Mouse (Mus musculus): Measurements from ENCODE around the gene Tram2. TPM values are rescaled to one million over a fixed set of nuclear protein-coding genes. Genes with fewer than 3 reads are reported as not detected.

Gene Tram2
- total and polyA plus RNA-seq, 2 experiments, result 2.5 to 4.1 TPM

DNA sequence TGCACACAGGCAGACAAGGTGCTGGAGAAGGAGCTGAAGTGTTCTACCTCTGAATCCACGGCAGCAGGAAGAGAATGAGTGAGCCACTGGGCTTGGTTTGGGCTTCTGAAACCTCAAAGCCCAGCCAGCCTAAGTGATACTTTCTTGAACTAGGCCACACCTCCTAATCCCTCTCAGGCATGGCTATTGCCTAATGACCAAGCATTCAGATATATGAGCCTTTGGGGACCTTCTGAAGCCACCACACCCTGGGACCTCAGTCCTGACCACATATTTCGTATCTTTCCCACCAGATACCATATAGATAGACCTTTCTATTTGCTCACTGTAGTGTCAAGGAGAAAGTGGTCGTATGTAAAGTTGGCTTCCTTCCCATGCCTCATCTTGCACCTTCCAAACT lies 85.3 kb downstream of the Tram2 start:
- DNase-seq (ENCODE audit: extremely low read depth, low read depth, low spot score), result no peak
- 78% methylated on average over 3 of the region's 3 CpGs for WGBS
- H3K27ac ChIP-seq (replicated peaks; ENCODE audit: insufficient read depth, low read depth, low read length), result no peak overlapping the region
- H3K36me3 ChIP-seq (ENCODE audit: control insufficient read depth, insufficient read depth, low read length), result no peaks in the 10 kb centered on the region
- H3K79me2 ChIP-seq (ENCODE audit: control insufficient read depth, insufficient read depth, low read length), result no peaks in the 10 kb centered on the region
- no peak overlapping the region for H3K9ac ChIP-seq (ENCODE audit: low read depth, low read length)
- TF ChIP-seq CTCF (IDR thresholded peaks at IDR 0.05; ENCODE audit: low read depth, low read length), result no peak
- no peak for TF ChIP-seq POLR2A (IDR thresholded peaks at IDR 0.05; ENCODE audit: extremely low read depth, insufficient read depth, low read length)
- no peaks in the 10 kb centered on the region for H3K27me3 ChIP-seq (ENCODE audit: control insufficient read depth, insufficient read depth, low read length)
- no peak overlapping the region for H3K4me3 ChIP-seq (ENCODE audit: insufficient read depth, low read depth, low read length)
- 0 out of 2 replicates have a peak, but pooled peaks cover 2% of the 10 kb centered on the region for H3K4me1 ChIP-seq (ENCODE audit: control insufficient read depth, insufficient read depth, low read length)

DNA sequence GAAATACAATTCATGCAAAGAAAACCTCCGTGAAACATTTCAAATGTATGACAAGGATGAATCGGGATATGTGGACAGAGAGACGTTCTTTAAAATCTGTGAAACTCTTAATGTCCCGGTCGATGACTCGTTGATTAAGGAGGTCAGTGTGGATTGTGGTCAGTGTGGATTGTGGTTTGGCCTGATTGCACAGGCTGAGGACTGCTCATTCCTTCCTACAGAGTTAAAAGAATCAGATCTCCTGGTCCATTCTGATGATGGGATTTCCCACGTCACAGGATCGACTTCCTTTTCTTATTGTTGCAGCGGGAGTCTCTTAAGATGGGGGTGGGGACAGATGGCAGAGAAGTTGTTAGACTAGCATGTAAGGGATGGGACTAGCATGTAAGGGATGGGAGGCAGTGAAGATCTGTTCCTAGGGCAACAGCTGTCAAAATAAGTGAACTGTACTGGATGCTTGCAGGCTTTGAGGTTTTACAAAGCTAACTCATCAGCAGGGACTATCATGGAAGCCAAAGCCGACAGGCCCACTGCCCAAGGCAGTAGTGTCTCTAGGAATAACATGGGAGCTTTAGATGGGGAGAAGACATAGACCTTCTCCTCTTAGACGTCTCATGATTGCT lies 89.5 kb downstream of the Tram2 start:
- no peak for DNase-seq (ENCODE audit: extremely low read depth, low read depth, low spot score)
- Histone ChIP-seq H3K4me3 (ENCODE audit: insufficient read depth, low read depth, low read length) (no peak overlapping the region), H3K27me3 (ENCODE audit: control insufficient read depth, insufficient read depth, low read length) (no peaks in the 10 kb centered on the region), H3K36me3 (ENCODE audit: control insufficient read depth, insufficient read depth, low read length) (no peaks in the 10 kb centered on the region), H3K9ac (ENCODE audit: low read depth, low read length) (no peak overlapping the region), H3K4me1 (ENCODE audit: control insufficient read depth, insufficient read depth, low read length) (no peaks in the 10 kb centered on the region), H3K27ac (replicated peaks; ENCODE audit: insufficient read depth, low read depth, low read length) (no peak overlapping the region), H3K79me2 (ENCODE audit: control insufficient read depth, insufficient read depth, low read length) (no peaks in the 10 kb centered on the region)
- TF ChIP-seq CTCF (IDR thresholded peaks at IDR 0.05; ENCODE audit: low read depth, low read length) (no peak), POLR2A (IDR thresholded peaks at IDR 0.05; ENCODE audit: extremely low read depth, insufficient read depth, low read length) (no peak)
- 83% methylated on average over 11 of the region's 11 CpGs for WGBS

DNA sequence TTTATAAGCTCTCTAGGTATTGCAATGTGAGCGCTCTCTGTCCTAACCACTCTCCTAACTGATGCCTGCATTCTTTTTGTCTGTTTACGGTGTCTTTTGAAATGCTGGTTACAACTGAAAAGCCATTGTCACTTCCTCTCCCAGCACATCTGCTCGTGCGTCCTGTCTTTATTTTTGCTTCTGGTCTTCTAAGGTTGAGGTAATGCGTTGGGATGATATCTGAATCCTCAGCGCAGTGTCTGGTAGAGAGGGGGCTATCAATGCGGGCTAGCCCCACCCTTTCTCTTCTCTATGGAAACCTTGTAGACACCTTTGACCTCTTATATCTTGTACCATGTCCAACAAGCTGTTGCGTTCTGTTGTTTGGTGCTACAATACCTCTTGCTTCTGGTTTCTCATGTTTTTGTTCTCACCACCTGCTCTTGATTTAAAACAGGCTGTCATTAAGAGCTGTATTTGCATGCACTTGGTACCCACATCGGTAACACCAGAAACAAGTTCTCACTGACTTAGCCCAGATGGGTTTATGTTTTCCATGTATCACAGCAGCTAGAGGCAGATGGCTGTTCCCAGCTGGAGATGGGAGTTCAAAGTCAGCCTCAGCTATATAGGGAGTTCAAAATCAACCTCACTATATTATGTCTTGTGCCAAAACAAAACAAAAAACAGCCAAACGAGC lies 92.5 kb downstream of the Tram2 start:
- DNase-seq (ENCODE audit: extremely low read depth, low read depth, low spot score), result no peak
- H3K4me1 ChIP-seq (ENCODE audit: control insufficient read depth, insufficient read depth, low read length), result no peaks in the 10 kb centered on the region
- no peaks in the 10 kb centered on the region for H3K79me2 ChIP-seq (ENCODE audit: control insufficient read depth, insufficient read depth, low read length)
- H3K27ac ChIP-seq (replicated peaks; ENCODE audit: insufficient read depth, low read depth, low read length), result no peak overlapping the region
- WGBS, result 76% methylated on average over 10 of the region's 10 CpGs
- H3K36me3 ChIP-seq (ENCODE audit: control insufficient read depth, insufficient read depth, low read length), result no peaks in the 10 kb centered on the region
- no peak overlapping the region for H3K9ac ChIP-seq (ENCODE audit: low read depth, low read length)
- H3K4me3 ChIP-seq (ENCODE audit: insufficient read depth, low read depth, low read length), result no peak overlapping the region
- no peaks in the 10 kb centered on the region for H3K27me3 ChIP-seq (ENCODE audit: control insufficient read depth, insufficient read depth, low read length)
- no peak for TF ChIP-seq POLR2A (IDR thresholded peaks at IDR 0.05; ENCODE audit: extremely low read depth, insufficient read depth, low read length)
- no peak for TF ChIP-seq CTCF (IDR thresholded peaks at IDR 0.05; ENCODE audit: low read depth, low read length)

DNA sequence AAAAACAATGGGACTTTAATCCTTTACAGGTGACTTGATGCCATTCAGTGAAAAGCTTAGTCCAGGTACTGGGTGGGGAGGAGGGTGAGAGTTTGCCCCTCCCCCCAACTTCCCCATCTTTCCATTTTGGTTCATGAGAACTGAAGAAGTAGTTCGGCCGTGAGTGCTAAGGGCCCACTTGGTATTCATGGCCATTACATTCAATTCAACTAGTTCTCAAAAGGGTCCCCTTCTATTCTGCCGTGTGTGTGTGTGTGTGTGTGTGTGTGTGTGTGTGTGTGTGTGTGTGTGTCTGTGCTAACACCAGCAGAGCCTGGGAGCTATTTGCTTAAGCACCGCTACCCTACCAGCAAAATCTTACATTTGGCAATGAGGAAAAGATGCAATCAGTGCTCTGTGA lies 94.4 kb downstream of the Tram2 start:
- Histone ChIP-seq H3K27me3 (ENCODE audit: control insufficient read depth, insufficient read depth, low read length) (no peaks in the 10 kb centered on the region), H3K9ac (ENCODE audit: low read depth, low read length) (no peak overlapping the region), H3K4me1 (ENCODE audit: control insufficient read depth, insufficient read depth, low read length) (no peaks in the 10 kb centered on the region), H3K4me3 (ENCODE audit: insufficient read depth, low read depth, low read length) (no peak overlapping the region), H3K27ac (replicated peaks; ENCODE audit: insufficient read depth, low read depth, low read length) (no peak overlapping the region), H3K36me3 (ENCODE audit: control insufficient read depth, insufficient read depth, low read length) (no peaks in the 10 kb centered on the region), H3K79me2 (ENCODE audit: control insufficient read depth, insufficient read depth, low read length) (no peaks in the 10 kb centered on the region)
- no peak for TF ChIP-seq CTCF (IDR thresholded peaks at IDR 0.05; ENCODE audit: low read depth, low read length)
- no peak for TF ChIP-seq POLR2A (IDR thresholded peaks at IDR 0.05; ENCODE audit: extremely low read depth, insufficient read depth, low read length)
- 68% methylated on average over 4 of the region's 4 CpGs for WGBS
- no peak for DNase-seq (ENCODE audit: extremely low read depth, low read depth, low spot score)

DNA sequence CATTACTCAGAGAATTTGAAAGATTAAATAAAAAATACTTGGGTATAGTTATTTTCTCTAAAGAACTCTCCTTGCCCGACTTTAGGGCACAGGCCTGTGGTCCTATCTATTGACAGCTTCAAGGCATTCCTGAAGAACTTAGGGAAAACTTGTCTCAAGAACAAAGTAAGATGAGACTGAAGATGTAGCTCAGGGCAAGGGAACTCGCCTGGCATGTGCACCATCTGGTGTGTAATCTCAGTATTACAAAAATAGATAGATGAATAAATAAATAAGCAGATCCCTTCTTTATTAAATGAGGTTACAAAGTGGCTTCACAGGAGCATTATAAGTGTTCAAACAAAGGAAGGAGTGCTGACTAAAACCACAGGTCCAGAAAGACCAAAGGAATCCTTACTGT lies 94.9 kb downstream of the Tram2 start:
- no peaks in the 10 kb centered on the region for H3K79me2 ChIP-seq (ENCODE audit: control insufficient read depth, insufficient read depth, low read length)
- H3K4me1 ChIP-seq (ENCODE audit: control insufficient read depth, insufficient read depth, low read length), result no peaks in the 10 kb centered on the region
- no peak overlapping the region for H3K4me3 ChIP-seq (ENCODE audit: insufficient read depth, low read depth, low read length)
- H3K27ac ChIP-seq (replicated peaks; ENCODE audit: insufficient read depth, low read depth, low read length), result no peak overlapping the region
- TF ChIP-seq POLR2A (IDR thresholded peaks at IDR 0.05; ENCODE audit: extremely low read depth, insufficient read depth, low read length) (no peak), CTCF (IDR thresholded peaks at IDR 0.05; ENCODE audit: low read depth, low read length) (no peak)
- no peaks in the 10 kb centered on the region for H3K27me3 ChIP-seq (ENCODE audit: control insufficient read depth, insufficient read depth, low read length)
- no peak for DNase-seq (ENCODE audit: extremely low read depth, low read depth, low spot score)
- H3K9ac ChIP-seq (ENCODE audit: low read depth, low read length), result no peak overlapping the region
- 73% methylated on average over 2 of the region's 2 CpGs for WGBS
- H3K36me3 ChIP-seq (ENCODE audit: control insufficient read depth, insufficient read depth, low read length), result no peaks in the 10 kb centered on the region

DNA sequence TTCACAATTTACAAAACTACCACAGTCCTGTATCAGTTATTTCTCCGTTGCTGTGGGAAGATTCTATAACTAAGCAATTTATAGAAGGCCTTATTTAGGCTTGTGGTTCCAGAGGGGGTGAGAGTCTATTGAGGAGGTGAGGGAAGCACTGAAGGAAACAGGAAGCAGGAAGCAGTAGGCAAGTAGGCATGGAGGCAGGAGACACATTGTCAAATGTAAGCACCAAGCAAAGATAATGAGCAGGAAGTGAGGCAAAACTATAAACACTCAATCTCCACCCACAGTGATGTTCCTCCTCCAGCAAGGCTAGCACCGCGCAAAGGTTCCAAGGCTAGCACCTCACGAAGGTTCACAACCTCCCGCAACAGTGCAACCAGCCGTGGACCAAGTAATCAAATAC lies 97.3 kb downstream of the Tram2 start:
- 84% methylated on average over 6 of the region's 6 CpGs for WGBS
- TF ChIP-seq POLR2A (IDR thresholded peaks at IDR 0.05; ENCODE audit: extremely low read depth, insufficient read depth, low read length), result no peak
- TF ChIP-seq CTCF (IDR thresholded peaks at IDR 0.05; ENCODE audit: low read depth, low read length), result no peak
- Histone ChIP-seq H3K4me1 (ENCODE audit: control insufficient read depth, insufficient read depth, low read length) (no peaks in the 10 kb centered on the region), H3K36me3 (ENCODE audit: control insufficient read depth, insufficient read depth, low read length) (no peaks in the 10 kb centered on the region), H3K79me2 (ENCODE audit: control insufficient read depth, insufficient read depth, low read length) (no peaks in the 10 kb centered on the region), H3K4me3 (ENCODE audit: insufficient read depth, low read depth, low read length) (no peak overlapping the region), H3K27ac (replicated peaks; ENCODE audit: insufficient read depth, low read depth, low read length) (no peak overlapping the region), H3K27me3 (ENCODE audit: control insufficient read depth, insufficient read depth, low read length) (no peaks in the 10 kb centered on the region), H3K9ac (ENCODE audit: low read depth, low read length) (no peak overlapping the region)
- no peak for DNase-seq (ENCODE audit: extremely low read depth, low read depth, low spot score)

All from liver, adult 2 months (tissue).